Mouse (Mus musculus) kidney, postnatal 25 days (tissue): ENCODE measurements around the gene Pilra.

Experiments
- DNase-seq, 2 experiments: peaks; one replicate each; pipeline ENCODE4 v3.0.0; 2021; ENCODE audit warnings: mixed read lengths in 2 of 2

Gene Pilra

DNA sequence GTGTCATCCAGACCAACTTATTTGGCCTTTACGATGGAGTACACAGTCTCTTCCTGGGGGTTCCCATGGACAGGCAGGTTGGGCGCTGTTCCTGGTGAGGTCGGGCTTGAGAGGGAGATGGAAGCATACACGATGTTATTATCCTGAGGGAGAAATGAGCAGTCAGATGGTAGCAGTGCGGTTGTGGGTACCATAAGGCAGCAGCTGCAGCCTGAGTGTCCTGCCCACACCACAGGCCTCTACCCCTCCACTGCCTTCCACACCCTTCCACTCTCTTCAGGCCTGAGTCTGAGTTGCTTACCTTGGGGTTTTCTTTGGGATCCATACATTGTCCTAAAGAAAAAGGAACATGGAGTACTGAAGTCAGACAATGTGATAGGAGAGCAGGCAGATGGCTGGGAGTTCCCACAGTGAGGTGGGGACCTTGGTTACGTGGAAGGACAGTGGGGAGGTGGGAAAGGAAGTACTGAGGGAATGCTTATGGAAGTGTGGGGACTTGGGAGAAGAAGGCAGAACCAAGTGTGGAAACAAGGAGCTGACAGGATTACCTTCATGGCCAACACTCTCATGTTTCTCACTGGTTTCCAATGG lies 12.5 kb downstream of the Pilra start:
- no peak for DNase-seq

DNA sequence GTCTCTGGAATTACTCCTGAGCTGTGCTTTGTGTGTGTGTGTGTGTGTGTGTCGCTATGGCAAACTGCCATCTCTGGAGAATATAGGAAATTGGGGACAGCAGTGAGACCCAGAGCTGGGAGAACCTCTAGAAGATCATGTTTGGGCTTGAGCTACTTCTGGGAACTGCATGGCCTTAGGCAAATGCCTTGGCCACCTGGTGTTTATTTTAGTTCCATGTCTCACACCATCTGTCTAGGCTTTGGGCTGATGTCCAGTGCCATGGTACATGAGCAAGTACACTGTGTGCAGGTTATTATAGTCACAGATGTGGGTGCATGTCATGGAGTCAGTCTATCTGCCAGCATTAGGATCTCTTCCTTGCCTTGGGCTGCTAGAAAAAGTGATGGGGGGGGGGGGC lies 13.5 kb downstream of the Pilra start:
- no peak for DNase-seq

DNA sequence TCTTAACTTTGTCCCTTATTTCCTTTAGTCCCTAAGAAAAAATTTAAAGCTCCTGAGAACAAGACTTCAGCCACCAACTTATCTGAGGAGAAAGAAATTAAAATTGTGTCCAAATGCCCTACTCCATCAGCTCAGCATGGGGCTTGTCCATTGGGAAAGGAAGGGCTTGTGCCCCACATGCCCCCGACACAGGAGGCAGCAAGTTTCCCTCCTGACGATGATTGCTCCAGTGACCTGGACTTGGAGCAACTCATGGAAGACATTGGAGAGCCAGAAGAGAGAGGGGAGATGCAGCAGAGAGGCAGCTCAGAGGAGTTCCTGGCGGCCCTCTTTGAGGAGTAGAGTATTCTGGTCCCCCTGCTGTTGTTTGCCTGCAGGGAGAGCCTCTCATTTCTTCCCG lies 14.0 kb downstream of the Pilra start:
- DNase-seq = no peak

DNA sequence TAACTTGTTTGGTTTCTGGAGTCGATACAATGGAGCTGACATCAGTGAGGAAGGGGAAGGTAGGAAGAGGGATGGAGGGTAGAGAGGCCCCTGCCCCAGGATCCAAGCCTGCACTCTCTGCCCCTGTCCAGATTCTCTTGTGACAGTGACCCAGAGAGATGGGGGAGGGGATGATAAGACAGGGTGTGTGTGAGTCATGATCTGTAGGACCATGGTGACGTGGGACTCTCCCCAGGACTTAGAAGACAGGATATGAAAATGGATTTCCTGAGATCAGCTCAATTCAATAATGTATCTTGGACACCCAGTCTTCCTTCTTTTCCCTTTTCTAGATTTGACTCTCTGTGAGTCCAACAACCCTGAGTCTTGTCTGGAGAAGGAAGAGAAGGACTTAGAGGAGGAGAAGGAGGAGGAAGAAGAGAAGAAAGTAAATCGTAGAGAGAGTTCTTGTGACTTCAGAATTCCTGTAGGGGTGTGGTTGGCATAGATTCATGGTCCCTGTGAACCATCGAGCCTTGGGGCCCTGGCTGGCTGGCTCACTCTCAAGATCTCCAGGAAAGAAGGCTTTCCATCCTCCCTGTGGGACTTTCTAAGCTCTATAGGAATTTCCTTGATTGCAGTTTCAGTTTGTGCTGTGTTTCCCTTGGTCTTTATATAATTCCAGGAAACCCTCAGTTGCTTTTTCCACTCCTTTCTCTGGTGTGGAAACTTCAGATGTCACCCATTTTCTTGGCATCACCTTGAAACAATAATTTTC lies 18.4 kb downstream of the Pilra start:
- DNase-seq = no peak

DNA sequence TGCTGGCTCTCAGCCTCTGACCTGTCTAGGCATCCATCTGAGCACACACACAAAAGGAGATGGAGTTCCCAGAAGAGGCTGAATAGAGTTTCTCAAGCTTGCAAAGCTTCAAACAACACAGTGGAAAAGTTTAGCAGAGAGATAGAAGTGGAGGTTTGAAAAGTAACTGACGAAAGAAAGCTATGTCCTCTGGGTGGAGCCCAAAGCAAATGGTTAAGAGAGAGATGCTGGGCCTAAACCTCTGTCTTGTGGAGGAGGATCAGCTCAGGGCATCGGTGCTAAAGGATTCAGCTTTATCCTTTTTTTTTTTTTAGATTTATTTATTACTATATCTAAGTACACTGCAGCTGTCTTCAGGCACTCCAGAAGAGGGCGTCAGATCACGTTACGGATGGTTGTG lies 27.8 kb downstream of the Pilra start:
- DNase-seq = no peak

DNA sequence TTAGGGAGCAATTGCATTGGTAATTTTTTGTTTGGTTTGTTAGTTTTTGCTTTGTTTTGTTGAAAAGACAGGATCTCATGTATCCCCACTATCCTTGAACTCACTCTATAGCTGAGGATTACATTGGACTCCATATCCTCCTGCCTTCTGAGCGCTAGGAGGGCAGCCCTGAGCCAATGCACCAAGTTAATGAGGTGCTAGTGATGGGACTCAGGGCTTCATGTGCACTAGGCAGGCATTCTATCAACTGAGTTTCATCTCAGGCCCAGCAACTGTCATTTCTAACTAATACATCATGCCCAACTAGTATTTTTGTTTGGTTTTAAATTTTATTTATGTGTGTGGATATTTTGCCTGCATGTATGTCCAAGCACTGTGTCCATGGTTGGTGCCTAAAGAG lies 29.9 kb downstream of the Pilra start:
- DNase-seq = no peak

DNA sequence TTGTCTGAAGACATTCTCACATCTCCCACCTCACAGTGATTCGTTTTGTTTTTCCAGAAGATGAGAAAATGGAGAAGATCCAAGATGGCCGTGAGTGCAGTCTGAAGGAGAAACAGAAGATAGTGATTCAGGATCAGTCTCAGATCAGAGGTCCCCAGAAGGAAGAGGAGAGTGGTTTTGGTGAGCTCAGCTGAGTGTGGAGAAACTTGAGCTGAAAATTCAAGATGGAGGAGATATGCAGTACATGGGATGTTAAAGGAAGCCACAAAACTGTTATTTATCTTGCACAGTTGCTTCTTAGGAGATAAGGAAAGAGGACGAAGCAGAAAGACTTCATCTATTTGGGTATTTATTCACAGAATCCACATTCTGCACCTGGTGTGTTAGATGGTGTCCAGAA lies 35.2 kb downstream of the Pilra start:
- no peak for DNase-seq

DNA sequence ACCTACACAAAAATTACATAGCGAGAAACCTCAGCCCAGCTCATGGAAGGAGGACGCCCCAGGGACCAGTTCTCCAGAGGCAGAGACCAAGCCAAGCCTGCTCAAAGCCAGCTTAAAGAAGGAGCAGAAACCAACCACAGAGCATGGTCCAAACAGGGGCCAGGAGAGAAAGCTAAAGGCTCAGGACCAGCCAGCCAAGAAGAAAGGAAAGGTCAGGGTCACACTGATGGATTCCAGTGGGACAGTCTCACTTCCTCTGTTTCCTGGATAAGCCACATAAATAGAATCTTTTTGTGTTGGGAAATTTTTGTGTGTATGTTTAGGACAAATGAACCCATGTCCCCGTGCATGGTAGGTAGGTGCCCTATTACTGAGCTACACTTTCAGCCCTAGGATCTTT lies 39.5 kb downstream of the Pilra start:
- DNase-seq = no peak

DNA sequence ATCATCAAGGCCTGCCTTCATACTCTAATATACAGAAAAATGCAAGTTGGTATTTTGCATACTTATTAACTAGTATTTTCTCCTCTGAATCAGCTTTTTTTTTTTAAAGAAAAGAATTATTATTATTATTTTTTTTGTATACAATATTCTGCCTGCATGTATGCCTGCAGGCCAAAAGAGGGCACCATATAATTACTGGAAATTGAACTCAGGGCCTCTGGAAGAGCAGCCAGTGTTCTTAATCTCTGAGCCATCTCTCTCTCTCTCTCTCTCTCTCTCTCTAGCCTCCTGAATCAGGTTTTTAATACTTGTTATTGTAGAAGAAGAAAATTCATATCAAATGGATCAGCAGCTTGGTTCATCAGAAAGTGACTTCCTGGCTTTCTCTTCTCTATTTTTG lies 44.5 kb downstream of the Pilra start:
- no peak for DNase-seq

DNA sequence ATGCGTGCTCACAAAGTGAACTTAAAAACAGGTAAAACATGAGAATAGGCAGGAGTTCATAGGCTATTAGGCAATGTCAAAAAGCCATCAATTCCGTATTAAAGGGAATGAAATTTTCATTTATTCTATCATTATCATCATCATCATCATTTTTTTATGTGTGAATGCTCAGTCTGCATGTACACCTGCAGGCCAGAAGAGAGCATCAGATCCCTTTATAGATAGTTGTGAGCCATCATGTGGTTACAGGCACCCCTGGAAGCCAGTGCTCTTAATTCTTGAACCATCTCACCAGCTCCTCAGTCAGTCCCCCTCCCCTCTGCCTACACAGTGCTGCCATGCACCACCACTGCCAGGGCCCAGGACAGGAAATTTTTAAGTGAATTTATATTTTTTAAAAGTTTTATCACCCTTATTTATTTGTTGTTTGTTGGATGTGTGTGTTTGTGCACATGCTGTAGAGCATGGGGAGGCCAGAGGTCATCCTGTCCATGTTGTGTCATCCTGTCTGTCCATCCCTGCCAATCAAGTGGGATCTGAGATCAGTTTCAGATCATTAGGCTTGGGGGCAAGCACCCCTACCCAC lies 47.0 kb downstream of the Pilra start:
- DNase-seq = no peak

DNA sequence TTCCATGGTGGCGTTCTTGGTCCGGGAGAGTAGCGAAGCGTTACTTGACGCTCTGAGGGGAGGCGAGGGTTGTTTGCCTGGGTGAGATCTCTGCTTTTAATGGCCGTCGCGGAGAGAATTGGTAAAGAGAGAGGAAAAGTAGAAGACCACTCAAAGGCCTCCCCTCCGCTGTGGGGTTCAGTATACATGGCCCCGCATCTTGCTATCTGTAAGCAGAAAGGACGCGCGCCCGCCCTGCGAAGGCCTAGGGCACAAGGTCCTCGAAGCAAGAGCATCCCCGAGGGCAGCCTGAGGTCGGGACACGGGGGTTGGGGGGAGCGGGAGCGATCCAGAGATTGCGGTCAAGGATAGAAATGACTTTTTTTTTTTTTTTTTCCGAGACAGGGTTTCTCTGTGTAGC lies 47.9 kb downstream of the Pilra start:
- DNase-seq = peak in 1 of 2 experiments; percentile 68

DNA sequence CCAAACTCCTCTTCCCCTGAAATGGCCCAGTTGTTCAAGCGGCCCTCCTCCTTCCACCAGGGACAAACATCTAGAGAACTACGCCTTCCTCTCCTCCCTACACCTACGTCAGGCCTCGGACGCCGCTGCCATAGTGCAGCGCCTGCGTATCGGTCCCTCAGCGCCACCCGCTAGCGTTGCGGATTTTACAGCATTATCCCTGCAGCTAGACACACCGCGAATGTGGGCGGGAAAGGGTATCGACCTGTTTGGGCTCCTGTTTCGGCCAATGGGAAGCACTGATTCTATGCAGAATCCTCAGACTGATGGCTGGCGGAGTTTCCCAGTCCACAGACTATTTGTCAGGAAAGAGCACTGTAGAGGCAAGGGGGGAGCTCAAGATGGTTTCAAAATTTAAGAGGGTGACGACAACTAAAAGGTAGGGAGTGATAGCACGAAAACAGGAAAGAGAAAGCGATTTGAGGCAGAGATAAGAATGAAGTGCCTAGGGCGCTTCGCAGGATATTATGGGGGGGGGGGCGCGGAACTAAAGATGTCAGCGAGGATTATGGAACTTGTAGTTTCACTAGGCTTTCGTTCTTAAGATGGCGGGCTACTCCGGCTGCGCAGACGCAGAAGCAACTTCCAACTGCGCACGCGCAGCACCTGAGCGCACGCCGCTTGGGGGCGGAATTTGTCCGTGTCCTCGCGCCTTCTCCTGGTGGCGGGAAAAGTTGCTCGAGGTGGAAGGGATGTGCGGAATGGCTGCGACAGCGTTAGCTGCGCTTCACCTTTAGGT lies 48.7 kb downstream of the Pilra start, which contains the start of the genes Mepce and Zcwpw1:
Gene Mepce, minus strand, starts transcription at position 505 of the 778 bp plus-strand sequence.
Gene Zcwpw1, plus strand, starts transcription at position 648 of the 778 bp plus-strand sequence.
- DNase-seq = peak; percentile 92 to 95

DNA sequence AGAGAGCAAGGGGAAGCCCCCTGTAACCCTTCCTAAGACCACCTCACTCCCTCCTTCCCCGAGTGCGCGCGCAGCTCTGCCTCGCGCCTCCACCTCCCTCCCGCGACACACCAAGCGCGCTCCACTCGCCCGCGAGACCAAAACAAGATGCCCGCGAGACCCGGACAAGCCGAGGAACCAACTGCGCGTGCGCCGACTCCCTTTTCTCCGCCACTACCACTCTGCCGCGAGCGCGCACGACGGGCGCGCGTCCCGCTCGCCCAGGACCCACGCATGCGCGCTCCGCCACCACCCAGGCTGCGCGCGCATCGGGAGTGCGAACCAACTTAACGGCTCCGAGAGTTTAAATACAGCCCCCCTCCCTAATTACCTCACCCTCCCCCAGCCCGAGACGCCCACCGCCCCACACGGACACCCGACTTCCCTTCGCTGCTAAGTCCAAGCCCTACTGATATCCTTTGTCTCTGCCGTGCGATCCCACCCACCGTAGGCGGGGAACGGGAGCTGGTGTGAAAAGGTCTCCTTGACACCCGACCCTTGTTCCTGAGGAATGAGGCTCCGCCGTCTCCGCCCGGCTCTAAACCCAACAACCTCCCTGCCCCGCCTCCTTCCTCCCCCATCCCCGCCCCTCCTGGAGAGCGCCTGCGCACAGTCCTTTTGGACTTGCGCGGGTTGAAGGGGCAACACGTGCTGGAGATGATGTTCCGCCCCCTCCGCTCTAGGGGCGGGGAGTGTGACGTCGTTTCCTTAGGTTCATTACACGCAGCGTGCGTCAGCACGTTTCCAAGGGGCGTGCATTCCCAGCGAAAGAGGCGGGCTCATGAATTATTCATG lies 49.8 kb downstream of the Pilra start:
- DNase-seq = peak; percentile 99

DNA sequence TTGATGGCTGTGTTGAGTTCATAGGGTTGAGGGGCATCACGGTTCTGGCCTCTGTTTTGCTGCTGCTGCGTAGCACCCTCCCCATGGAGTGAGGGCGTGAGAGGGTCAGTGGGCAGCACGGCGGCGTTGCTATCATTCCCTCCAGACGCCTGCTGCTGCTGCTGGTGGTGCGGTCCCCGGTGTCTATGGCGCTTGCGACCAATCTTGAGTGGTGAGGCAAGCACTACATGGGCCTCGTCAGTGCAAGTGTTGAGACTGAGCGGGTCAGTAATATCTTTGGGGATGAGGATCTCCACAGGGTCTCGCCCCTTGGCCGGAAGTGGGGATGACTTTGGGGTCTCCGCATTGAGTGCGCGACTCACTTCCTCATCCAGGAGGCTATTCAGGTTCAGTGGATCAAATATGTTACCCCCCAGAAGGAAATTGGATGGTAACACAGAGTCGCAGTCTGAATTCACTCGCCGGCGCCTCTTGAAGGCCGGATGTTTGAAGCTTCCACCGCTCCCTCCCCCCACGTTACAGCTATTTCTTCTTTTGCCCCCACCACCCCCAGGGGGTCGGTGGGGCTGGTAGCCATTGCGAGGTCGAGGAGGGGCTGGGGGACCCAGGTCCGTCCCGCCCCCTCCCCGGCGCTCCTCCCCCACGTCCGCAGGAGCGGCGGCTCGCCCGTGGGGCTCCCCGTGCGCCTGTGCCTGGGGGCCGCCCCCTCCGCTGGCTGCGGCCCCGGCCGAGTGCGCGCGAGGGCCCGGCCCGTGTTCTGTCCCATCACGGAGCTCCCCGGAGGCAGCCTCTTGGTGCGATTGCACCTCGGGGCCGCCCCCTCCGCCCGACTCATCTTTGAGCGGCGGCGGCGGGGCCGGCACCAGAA lies 50.7 kb downstream of the Pilra start:
- DNase-seq = peak; percentile 19 to 60

DNA sequence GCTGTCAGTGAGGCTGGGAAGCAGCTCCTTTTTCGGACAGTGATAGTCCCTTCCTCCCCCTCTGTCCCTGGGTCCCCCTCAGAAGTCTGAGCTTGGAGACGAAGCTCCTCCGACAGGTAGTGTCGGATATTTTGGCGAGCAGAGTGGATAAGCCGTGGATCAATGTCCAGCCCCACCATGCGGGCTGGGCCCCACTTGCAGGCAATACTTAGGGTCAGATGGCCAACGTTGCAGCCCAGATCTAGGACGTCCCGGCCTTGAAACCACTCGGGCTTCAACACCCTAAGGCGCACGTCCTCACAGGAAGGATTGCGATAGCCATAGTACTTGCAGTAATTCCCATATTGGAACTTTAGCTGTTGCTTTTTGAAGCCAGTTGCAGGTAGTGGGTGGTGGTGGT lies 51.5 kb downstream of the Pilra start:
- peak in 1 of 2 experiments; percentile 47 for DNase-seq

DNA sequence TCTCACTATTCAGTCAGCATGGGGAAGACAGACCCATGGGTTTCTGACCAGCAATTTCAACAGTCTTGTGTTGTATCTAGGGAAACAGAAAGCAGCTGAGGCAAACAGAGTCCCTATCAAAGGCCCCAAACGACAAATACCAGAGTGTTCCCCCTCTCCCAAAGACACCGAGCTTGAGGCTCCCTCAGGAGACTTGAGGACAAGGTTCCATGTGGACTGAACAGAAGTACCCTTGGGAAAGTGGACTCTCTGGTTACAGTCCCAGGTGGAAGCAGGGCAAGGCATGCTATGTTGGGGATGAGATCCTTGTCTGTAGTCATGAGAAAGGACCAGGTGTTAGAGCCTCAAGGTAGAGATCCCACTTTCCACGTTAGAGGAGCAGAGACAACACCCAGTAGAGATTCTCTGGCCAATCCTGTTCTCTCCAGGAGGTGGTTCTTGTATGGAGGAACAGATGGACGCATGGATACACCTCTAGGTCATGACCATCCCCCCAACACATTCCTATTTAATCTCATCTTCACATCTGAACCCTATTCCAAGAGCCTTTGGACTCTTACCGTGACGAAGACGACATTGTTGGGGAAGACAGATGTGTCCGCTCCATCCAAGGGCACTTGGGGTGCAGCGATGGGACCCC lies 52.1 kb downstream of the Pilra start:
- no peak for DNase-seq

DNA sequence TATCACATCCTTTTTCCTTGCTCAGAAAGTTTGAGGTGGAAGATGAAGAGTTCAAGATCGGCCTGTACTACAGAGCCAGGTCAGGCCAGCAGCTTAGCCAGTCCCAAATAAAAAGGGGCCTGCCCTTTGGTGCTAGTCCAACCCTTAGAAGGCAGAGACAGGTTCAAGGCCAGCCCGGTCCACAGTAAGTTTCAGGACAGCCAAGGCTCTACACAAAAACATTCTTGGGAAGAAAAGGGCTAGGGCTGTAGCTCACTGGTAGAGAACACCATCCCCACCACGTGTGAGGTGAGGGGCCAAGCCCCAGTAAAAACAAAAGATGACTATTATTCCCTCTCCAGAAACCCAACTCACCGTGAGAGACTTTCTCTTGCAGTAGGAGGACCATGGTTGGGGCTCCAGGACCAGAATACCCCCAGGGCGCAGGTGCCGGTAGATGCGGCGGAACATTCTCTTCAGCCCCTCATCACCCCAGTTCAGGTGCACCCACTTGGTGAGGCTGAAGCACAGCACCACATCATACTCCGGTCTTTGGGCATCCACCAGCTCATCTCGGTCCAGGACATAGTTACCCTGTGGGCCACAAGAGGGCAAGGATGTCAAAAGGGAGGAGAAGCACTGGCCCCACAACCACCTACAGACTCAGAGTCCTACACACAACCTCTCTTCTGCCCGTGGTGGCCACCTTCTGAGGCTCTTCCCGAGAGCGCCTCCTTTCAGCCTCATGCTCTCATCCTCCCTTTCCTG lies 53.1 kb downstream of the Pilra start:
- DNase-seq = no peak

DNA sequence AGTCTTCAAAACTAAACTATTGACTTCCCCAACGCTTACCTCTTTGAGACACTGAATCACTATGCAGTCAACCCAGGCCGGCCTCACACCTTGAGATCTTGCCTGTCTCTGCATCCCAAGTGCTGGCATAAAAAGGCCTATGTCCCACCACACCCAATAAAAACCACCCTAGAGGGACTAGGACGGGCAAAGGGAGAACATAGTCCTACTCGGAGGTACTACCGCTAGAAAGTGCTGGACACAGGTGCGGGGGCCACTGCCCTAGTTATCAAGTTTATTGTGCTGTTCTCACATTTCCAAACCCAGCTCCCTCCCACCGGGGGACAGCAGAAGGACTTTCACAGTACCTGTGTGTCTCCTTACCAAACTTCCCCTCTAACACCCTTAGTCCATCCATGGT lies 54.4 kb downstream of the Pilra start:
- DNase-seq = no peak

DNA sequence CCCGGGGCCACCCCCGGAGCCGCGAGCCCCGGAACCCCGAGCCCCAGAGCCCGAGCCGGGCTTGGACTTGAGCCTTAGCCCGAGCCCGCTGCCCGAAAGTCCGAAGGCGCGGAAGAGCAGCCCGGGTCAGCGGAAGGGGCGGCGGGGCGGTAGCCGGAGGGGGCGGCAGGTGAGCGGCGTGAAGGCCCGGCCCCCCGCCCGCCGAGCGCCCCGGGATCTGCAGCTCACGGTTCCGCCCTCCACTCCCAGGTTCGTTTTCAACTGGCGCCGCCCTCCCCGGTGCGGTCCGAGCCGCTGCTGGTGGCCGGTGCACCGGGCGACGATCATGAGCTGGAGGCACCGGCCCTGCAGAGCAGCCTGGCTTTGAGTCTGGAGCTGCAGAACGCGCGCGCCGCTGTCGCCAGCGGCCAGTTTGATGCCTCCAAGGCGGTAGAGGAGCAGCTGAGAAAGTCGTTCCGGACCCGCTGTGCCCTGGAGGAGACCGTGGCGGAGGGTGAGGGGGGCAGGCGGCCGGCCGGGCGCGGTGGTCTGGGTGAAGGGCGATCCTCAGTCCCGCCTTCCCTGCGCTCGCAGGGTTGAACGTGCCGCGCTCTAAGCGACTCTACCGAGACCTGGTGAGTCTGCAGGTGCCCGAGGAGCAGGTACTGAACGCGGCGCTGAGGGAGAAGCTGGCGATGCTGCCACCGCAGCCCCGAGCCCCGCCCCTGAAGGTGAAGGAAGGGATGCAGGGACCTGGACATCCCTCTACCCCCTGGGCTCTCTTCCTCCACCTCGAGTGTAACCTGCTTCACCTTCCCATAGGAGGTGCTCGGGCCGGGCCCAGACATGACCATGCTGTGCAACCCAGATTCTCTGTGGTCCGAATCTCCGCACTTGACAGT lies 56.8 kb downstream of the Pilra start:
- DNase-seq = peak; percentile 52 to 81
